Mouse (Mus musculus) erythroblast, embryonic 14.5 days (primary cell): ENCODE data around the gene Fam160b1.

Source experiments
- GATA1 ChIP-seq: IDR thresholded peaks from 2 replicates; pipeline ENCODE4 v1.6.1; 2012; ENCODE audit warnings: low read length, inconsistent platforms, mixed read lengths
- TAL1 ChIP-seq: IDR thresholded peaks from 3 replicates; pipeline ENCODE4 v1.6.1; 2012; ENCODE audit warnings: low read length, inconsistent platforms, mixed read lengths

- TF ChIP-seq GATA1 = no peak
- no peak for TF ChIP-seq TAL1
Observed at GRCm38 (mm10) chr19:57322491-57322890, 38.0 kb upstream of the Fam160b1 start.
